Mouse (Mus musculus) limb, embryonic 12.5 days (tissue): Measurements from ENCODE around the gene Myadm. TPM values are rescaled to one million over a fixed set of nuclear protein-coding genes. Genes with fewer than 3 reads are reported as not detected.

Experiments
- ATAC-seq: fragments of 200-750 bp; cut with Nextera tagmentation; 2 replicates; pipeline ENCODE4 v1.8.0; 2017; ENCODE audit warnings: low read depth, moderate TSS enrichment; ENCODE audit not compliant: insufficient number of reproducible peaks, insufficient read depth, low FRiP score, low TSS enrichment
- H3K27ac ChIP-seq: fragments of 300-500 bp; sonication (generic); 2 replicates; pipeline ENCODE4 v1.5.1; 2016; ENCODE audit warnings: mild to moderate bottlenecking, moderate library complexity
- H3K27me3 ChIP-seq: fragments of 300-500 bp; sonication (generic); 2 replicates; pipeline ENCODE4 v1.6.1; 2016; ENCODE audit warnings: mild to moderate bottlenecking, moderate library complexity
- H3K36me3 ChIP-seq: fragments of 300-500 bp; sonication (generic); 2 replicates; pipeline ENCODE4 v1.6.1; 2016; ENCODE audit warnings: mild to moderate bottlenecking, moderate library complexity
- H3K4me1 ChIP-seq: fragments of 300-500 bp; sonication (generic); replicated peaks from 2 replicates; pipeline ENCODE4 v1.6.1; 2016
- H3K4me2 ChIP-seq: fragments of 300-500 bp; sonication (generic); 2 replicates; pipeline ENCODE4 v1.6.1; 2016; ENCODE audit warnings: mild to moderate bottlenecking, moderate library complexity
- H3K4me3 ChIP-seq: fragments of 300-500 bp; sonication (generic); replicated peaks from 2 replicates; pipeline ENCODE4 v1.5.1; 2016; ENCODE audit warnings: mild to moderate bottlenecking
- H3K9ac ChIP-seq: fragments of 300-500 bp; sonication (generic); replicated peaks from 2 replicates; pipeline ENCODE4 v1.6.1; 2016; ENCODE audit warnings: mild to moderate bottlenecking, moderate library complexity
- H3K9me3 ChIP-seq: fragments of 300-500 bp; sonication (generic); 2 replicates; pipeline ENCODE4 v1.6.1; 2016; ENCODE audit warnings: mild to moderate bottlenecking, moderate library complexity
- WGBS: fragments of 180-500 bp; shearing (Covaris S2); methylation state at CpG from one replicate; pipeline ENCODE4 v1.1.7; 2016; 5-methylcytosine and 5-hydroxymethylcytosine counted together
- polyA plus RNA-seq: library from polyadenylated mRNA; unstranded; fragments of >200 nt; fragmentation: Nextera tagmentation; extraction: Ambion mirVana; gene quantifications from 2 replicates; pipeline ENCODE4 v1.2.1, GENCODE M21; 2016

Myadm gene
- polyA plus RNA-seq, 1 experiment from 2014 or later = 24.9 TPM

GRCm38 (mm10) chr7:3339010-3339409 is 50.1 kb downstream of the Myadm start:
- WGBS = 92% methylated on average over 11 of the region's 11 CpGs
- Histone ChIP-seq H3K9me3 (no peaks in the 10 kb centered on the region), H3K27me3 (no peaks in the 10 kb centered on the region), H3K36me3 (peaks cover 61% of the 10 kb centered on the region), H3K4me3 (no peak overlapping the region), H3K27ac (no peak overlapping the region), H3K4me2 (no peak overlapping the region), H3K9ac (no peak overlapping the region), H3K4me1 (peaks cover 4% of the 10 kb centered on the region)
- ATAC-seq = no peak

DNA sequence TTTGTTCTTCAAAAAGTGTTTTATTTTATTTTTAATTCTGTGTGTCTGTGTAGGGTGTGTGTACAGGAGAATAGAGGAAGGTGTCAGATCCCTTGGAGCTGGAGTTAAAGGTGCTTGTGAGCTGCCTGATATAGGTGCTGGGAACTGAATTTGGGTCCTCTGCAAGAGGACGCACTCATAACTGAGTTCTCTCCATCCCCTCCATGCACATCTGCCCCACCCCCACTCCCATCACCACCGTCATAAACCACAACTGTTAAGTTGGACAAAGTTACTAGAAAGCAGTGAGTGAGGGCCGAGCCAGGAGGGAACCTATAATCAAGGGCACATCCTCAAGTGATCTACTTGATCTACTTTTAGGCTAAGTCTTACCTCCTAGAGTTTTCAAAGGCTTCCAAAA is 55.0 kb downstream of the Myadm start:
- Histone ChIP-seq H3K4me1 (no peaks in the 10 kb centered on the region), H3K9me3 (no peaks in the 10 kb centered on the region), H3K36me3 (peaks cover 81% of the 10 kb centered on the region), H3K4me2 (no peak overlapping the region), H3K4me3 (no peak overlapping the region), H3K27ac (no peak overlapping the region), H3K27me3 (no peaks in the 10 kb centered on the region), H3K9ac (no peak overlapping the region)
- no peak for ATAC-seq
- WGBS = 84% methylated on average over 3 of the region's 3 CpGs

GRCm38 (mm10) chr7:3345301-3345700 is 56.4 kb downstream of the Myadm start:
- H3K4me3 ChIP-seq = no peak overlapping the region
- H3K9me3 ChIP-seq = no peaks in the 10 kb centered on the region
- H3K4me1 ChIP-seq = no peaks in the 10 kb centered on the region
- WGBS = 91% methylated on average over 3 of the region's 3 CpGs
- no peak overlapping the region for H3K9ac ChIP-seq
- H3K27ac ChIP-seq = no peak overlapping the region
- H3K36me3 ChIP-seq = peaks cover 84% of the 10 kb centered on the region
- H3K4me2 ChIP-seq = no peak overlapping the region
- no peak for ATAC-seq
- H3K27me3 ChIP-seq = no peaks in the 10 kb centered on the region

DNA sequence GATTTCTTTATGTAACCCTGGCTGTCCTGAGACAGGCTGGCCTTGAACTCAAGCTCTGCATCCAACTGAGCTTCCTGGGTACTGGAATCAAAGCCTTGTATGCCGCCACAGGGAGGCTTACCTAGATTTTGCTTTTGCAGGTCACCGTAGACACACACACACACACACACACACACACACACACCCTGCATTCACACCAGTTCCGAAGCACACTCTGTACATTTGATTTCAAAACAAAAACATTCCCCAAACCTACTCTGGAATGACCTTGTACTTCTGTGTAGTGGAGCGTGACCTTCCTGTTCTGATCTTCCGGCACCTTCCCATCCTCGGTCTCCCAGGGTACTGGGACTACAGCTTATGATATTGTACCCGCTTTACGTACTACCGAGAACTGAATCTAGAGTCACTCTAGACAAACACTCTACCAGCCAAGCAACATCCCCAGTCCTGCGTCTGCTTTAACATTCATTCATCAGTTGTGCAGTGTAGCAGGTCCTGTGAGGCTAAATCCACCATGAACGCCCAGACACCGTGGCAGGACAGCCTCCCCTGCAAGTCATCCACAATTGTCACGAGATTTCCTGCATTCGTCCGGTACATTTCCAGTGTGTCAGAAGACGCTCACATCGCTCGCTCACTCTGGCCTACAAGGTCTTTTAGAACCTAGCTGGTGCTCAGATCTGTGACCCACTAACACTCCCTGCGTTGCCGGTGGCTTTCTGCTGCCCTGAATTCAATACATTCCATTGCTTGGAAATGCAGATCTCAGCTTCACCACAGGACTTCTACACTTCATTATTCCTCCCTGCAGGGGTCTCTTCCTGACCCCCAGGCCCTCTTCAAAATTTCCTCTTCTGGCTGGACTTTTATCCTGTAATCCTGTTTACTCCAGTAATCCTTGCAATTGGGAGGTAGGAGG is 58.7 kb downstream of the Myadm start:
- Histone ChIP-seq H3K9ac (no peak overlapping the region), H3K27me3 (no peaks in the 10 kb centered on the region), H3K4me3 (no peak overlapping the region), H3K36me3 (peaks cover 86% of the 10 kb centered on the region), H3K9me3 (no peaks in the 10 kb centered on the region), H3K4me2 (no peak overlapping the region), H3K4me1 (no peaks in the 10 kb centered on the region), H3K27ac (no peak overlapping the region)
- 69% methylated on average over 20 of the region's 20 CpGs for WGBS
- no peak for ATAC-seq

- Histone ChIP-seq H3K36me3 (peaks cover 84% of the 10 kb centered on the region), H3K4me1 (no peaks in the 10 kb centered on the region), H3K4me2 (no peak overlapping the region), H3K27me3 (no peaks in the 10 kb centered on the region), H3K9me3 (no peaks in the 10 kb centered on the region), H3K4me3 (no peak overlapping the region), H3K27ac (no peak overlapping the region), H3K9ac (no peak overlapping the region)
- ATAC-seq = no peak
- 78% methylated on average over 5 of the region's 5 CpGs for WGBS
Observed at GRCm38 (mm10) chr7:3348326-3348725, 59.4 kb downstream of the Myadm start.

- WGBS = 90% methylated on average over 9 of the region's 9 CpGs
Observed at GRCm38 (mm10) chr7:3349775-3350174, 60.9 kb downstream of the Myadm start.

More at GRCm38 (mm10) chr7:3349775-3350174, 60.9 kb downstream of the Myadm start:
- no peak overlapping the region for H3K9ac ChIP-seq
- no peaks in the 10 kb centered on the region for H3K27me3 ChIP-seq
- ATAC-seq = no peak
- peaks cover 84% of the 10 kb centered on the region for H3K36me3 ChIP-seq
- H3K4me1 ChIP-seq = no peaks in the 10 kb centered on the region
- no peak overlapping the region for H3K4me3 ChIP-seq
- no peak overlapping the region for H3K27ac ChIP-seq
- no peak overlapping the region for H3K4me2 ChIP-seq
- no peaks in the 10 kb centered on the region for H3K9me3 ChIP-seq

Other genes with a start within 250 kb of the Myadm start
- 0.41 and 0.54 TPM in 2 replicates for gene AU018091, start 119.9 kb upstream of the Myadm start, polyA plus RNA-seq
- not detected in 2 replicates for gene Nlrp12, start 39.3 kb upstream of the Myadm start, polyA plus RNA-seq
- gene Prkcg, start 99 bp downstream of the Myadm start, polyA plus RNA-seq = 3.8 TPM in 1 of 2 replicates, not detected in the other
- gene Cacng7, start 43.9 kb downstream of the Myadm start, polyA plus RNA-seq = 3.0 and 3.1 TPM in 2 replicates
- gene Cacng8, start 101.6 kb downstream of the Myadm start, polyA plus RNA-seq = 6.2 and 6.3 TPM in 2 replicates
- gene Cacng6, start 135.1 kb downstream of the Myadm start, polyA plus RNA-seq = 3.7 and 4.1 TPM in 2 replicates
- not detected in 2 replicates for gene Tarm1, start 213.5 kb downstream of the Myadm start, polyA plus RNA-seq